Mouse (Mus musculus) small intestine, adult 2 months (tissue): ENCODE measurements around the gene Tkt. TPM values are rescaled to one million over a fixed set of nuclear protein-coding genes. Genes with fewer than 3 reads are reported as not detected.

Experiments used
- H3K27ac ChIP-seq: fragments of 200-500 bp; 2 replicates; pipeline ENCODE4 v1.5.1; 2012; ENCODE audit warnings: low read depth, low read length, control low read depth, inconsistent platforms; ENCODE audit not compliant: insufficient read depth
- H3K27me3 ChIP-seq: fragments of 200-500 bp; 2 replicates; pipeline ENCODE4 v1.6.1; 2012; ENCODE audit warnings: mild to moderate bottlenecking, moderate library complexity, low read length, inconsistent platforms; ENCODE audit not compliant: control insufficient read depth, insufficient read depth
- H3K36me3 ChIP-seq: fragments of 200-500 bp; 2 replicates; pipeline ENCODE4 v1.6.1; 2012; ENCODE audit warnings: mild to moderate bottlenecking, low read length, control low read depth, inconsistent platforms; ENCODE audit not compliant: control insufficient read depth, insufficient read depth
- H3K4me1 ChIP-seq: fragments of 200-500 bp; 2 replicates; pipeline ENCODE4 v1.6.1; 2012; ENCODE audit warnings: low read length, inconsistent platforms, mixed read lengths; ENCODE audit not compliant: control insufficient read depth, insufficient read depth, insufficient read length
- H3K4me3 ChIP-seq: fragments of 200-500 bp; 2 replicates; pipeline ENCODE4 v1.5.1; 2012; ENCODE audit warnings: low read depth, mild to moderate bottlenecking, control low read depth, inconsistent platforms, low read length, moderate library complexity
- CTCF ChIP-seq: fragments of 200-500 bp; IDR thresholded peaks from 2 replicates; pipeline ENCODE4 v1.5.1; 2012; ENCODE audit warnings: low read depth, mild to moderate bottlenecking, control low read depth, inconsistent platforms, low read length, moderate library complexity, mixed read lengths; ENCODE audit not compliant: insufficient replicate concordance, insufficient read length; ENCODE audit errors: extremely low read depth
- POLR2A ChIP-seq: fragments of 200-500 bp; IDR thresholded peaks from 2 replicates; pipeline ENCODE4 v1.6.1; 2012; ENCODE audit warnings: low read depth, mild to moderate bottlenecking, control low read depth, inconsistent platforms, low read length, moderate library complexity
- WGBS: fragments of 180-500 bp; shearing (Covaris S2); methylation state at CpG from one replicate; pipeline ENCODE4 v1.1.7; 2018; 5-methylcytosine and 5-hydroxymethylcytosine counted together
- polyA plus RNA-seq: library from polyadenylated mRNA; depleted of rRNA; stranded (reverse); fragments of >200 nt; gene quantifications from 2 replicates; pipeline ENCODE4 v1.2.3, GENCODE M21; 2012; rRNA removed

The Tkt gene
- polyA plus RNA-seq, 1 experiment, result 364 TPM

- Histone ChIP-seq H3K4me3 (no peak overlapping the region), H3K36me3 (peaks cover 24% of the 10 kb centered on the region), H3K27ac (no peak overlapping the region), H3K4me1 (peaks cover 29% of the 10 kb centered on the region), H3K27me3 (no peaks in the 10 kb centered on the region)
- TF ChIP-seq CTCF (no peak), POLR2A (no peak)
- 87% methylated on average over 2 of the region's 2 CpGs for WGBS
Observed at GRCm38 (mm10) chr14:30618746-30619275, 70.7 kb downstream of the Tkt start.

DNA sequence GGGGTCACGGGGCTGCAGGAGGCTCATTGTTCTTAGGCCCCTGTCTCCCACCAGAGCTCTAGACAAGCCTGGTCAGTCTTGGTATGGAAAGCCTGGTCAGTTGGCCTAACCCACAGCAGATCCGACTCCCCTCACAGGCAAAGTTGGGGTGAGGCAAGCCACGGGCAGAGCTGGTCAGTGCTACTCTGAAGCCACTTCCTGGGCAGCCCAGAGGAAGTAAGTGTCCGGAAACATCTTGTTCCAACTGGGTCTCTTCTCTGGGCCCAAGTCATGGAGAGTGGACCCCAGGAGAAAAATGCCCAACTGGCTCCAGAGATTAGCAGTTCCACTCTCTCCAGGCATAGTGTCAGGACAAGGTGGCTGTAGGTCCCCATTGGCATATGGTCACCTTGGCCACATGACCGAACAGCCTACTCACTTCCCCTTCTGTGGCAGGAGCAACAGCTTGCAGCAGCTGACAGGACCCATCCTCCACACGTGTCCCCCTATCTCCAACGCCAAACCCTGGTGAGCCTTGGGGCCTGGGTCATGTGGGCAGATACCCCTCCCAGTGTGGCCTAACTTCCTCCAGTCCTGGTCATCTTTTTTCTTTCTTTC, 71.9 kb downstream of the Tkt start:
- Histone ChIP-seq H3K27ac (no peak overlapping the region), H3K4me3 (no peak overlapping the region), H3K4me1 (peaks cover 21% of the 10 kb centered on the region), H3K36me3 (peaks cover 24% of the 10 kb centered on the region), H3K27me3 (no peaks in the 10 kb centered on the region)
- TF ChIP-seq CTCF (no peak), POLR2A (no peak)
- 86% methylated on average over 7 of the region's 7 CpGs for WGBS

DNA sequence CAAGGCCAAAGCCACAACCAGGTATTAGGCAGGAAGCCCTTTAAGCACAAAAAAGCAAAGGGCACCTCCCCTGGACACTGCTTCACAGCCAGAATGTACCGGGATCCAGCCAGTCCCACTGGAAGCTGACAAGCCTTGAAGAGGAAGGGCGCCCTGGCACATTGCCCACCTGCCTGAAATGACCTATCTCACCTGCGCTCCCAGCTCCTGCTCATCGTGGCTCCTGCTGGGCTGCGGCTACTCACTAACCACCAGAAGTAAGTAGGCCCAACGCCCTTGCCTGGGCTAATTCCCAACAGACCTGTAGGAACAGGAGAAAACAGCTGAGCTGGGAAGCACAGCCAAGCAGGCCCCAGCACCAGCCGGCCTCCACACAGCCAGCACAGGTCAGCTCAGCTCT, 74.0 kb downstream of the Tkt start:
- 38% methylated on average over 7 of the region's 7 CpGs for WGBS
- no peak overlapping the region for H3K27ac ChIP-seq

DNA sequence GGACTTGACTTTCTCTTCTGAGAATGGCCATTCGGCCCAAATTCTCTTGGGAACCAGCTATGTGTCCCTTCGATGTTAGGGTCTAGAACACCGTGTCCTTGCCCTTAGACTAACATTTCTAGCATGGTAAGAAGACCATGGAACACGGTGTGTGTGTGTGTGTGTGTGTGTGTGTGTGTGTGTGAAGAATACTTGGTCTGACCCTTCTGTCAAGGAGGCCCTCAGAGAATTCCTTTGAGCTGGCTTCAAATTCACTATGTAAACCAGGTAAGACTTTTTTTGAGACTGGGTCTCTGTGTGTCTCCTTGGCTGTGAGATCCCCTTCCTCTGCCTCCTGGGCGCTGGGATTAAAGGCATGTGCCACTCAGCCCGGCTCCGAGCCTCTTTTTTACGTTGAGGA, 74.4 kb downstream of the Tkt start:
- peaks cover 19% of the 10 kb centered on the region for H3K36me3 ChIP-seq
- no peaks in the 10 kb centered on the region for H3K27me3 ChIP-seq
- TF ChIP-seq CTCF, result no peak
- no peak for TF ChIP-seq POLR2A
- H3K4me1 ChIP-seq, result peaks cover 20% of the 10 kb centered on the region
- 92% methylated on average over 8 of the region's 8 CpGs for WGBS
- no peak overlapping the region for H3K4me3 ChIP-seq
- no peak overlapping the region for H3K27ac ChIP-seq

More for the DNA sequence above, 74.0 kb downstream of the Tkt start:
- H3K27me3 ChIP-seq, result no peaks in the 10 kb centered on the region
- peaks cover 21% of the 10 kb centered on the region for H3K36me3 ChIP-seq
- peaks cover 20% of the 10 kb centered on the region for H3K4me1 ChIP-seq
- TF ChIP-seq POLR2A (no peak), CTCF (no peak)
- no peak overlapping the region for H3K4me3 ChIP-seq

Other genes starting within 250 kb of the Tkt start
- gene Dcp1a, start 68.8 kb upstream of the Tkt start, polyA plus RNA-seq, result 15.9 and 28.6 TPM in 2 replicates
- gene Cacna1d, start 56.9 kb upstream of the Tkt start, polyA plus RNA-seq, result 1.8 and 2.3 TPM in 2 replicates
- gene Prkcd, start 77.9 kb downstream of the Tkt start, polyA plus RNA-seq, result 149 and 287 TPM in 2 replicates
- 3.9 and 5.6 TPM in 2 replicates for gene Rft1, start 106.0 kb downstream of the Tkt start, polyA plus RNA-seq
- 0.28 and 0.62 TPM in 2 replicates for gene Sfmbt1, start 166.5 kb downstream of the Tkt start, polyA plus RNA-seq